Mouse (Mus musculus): ENCODE results near the gene Nhlrc3. TPM values are rescaled to one million over a fixed set of nuclear protein-coding genes. Genes with fewer than 3 reads are reported as not detected.

Nhlrc3 gene
- polyA plus RNA-seq, 1 experiment from 2014 or later: 10.0 TPM

DNA sequence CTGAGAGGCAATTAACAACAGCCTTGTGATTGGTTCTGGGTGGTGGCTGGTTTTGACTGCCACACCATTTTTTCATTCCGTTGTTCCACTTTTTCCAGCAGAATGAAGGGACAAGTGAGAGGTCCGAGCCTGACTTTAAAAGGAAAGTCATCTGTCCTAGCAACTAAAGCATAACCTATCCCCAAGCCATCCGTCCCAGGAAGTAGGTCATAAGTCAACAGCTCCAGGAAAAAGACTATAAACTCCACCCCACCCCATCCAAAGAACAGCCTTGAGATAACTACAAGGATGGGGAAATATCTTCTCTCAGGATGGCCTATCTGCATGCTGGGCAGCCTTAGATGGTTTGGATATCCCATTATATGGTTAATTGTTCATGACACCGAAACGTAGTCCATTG, 50.9 kb downstream of the Nhlrc3 start:
- no peak for ATAC-seq (ENCODE audit: low FRiP score)

GRCm38 (mm10) chr3:53410031-53410430, 53.1 kb downstream of the Nhlrc3 start:
- no peak overlapping the region for H3K4me2 ChIP-seq (replicated peaks)
- H3K4me1 ChIP-seq (replicated peaks; ENCODE audit: control insufficient read depth, insufficient read depth, low read length): no peaks in the 10 kb centered on the region
- H3K27ac ChIP-seq: no peak overlapping the region
- H3K9ac ChIP-seq: no peak overlapping the region
- no peaks in the 10 kb centered on the region for H3K27me3 ChIP-seq (ENCODE audit: control insufficient read depth, insufficient read depth, low read length)
- WGBS: 48% methylated on average over 6 of the region's 6 CpGs
- H3K9me3 ChIP-seq (ENCODE audit: control insufficient read depth, low read length): no peaks in the 10 kb centered on the region
- ATAC-seq (ENCODE audit: low FRiP score) (no peak), DNase-seq (ENCODE audit: low spot score) (peak; percentile 33)
- no peaks in the 10 kb centered on the region for H3K36me3 ChIP-seq (replicated peaks; ENCODE audit: control insufficient read depth, insufficient read depth)
- H3K4me3 ChIP-seq (replicated peaks; ENCODE audit: low read length): no peak overlapping the region

More for the DNA sequence above, 50.9 kb downstream of the Nhlrc3 start:
- Histone ChIP-seq H3K4me2 (replicated peaks) (no peak overlapping the region), H3K27me3 (ENCODE audit: control insufficient read depth, insufficient read depth, low read length) (no peaks in the 10 kb centered on the region), H3K9me3 (ENCODE audit: control insufficient read depth, low read length) (no peaks in the 10 kb centered on the region), H3K9ac (no peak overlapping the region), H3K4me1 (replicated peaks; ENCODE audit: control insufficient read depth, insufficient read depth, low read length) (peaks cover 9% of the 10 kb centered on the region), H3K27ac (no peak overlapping the region), H3K4me3 (replicated peaks; ENCODE audit: low read length) (no peak overlapping the region), H3K36me3 (replicated peaks; ENCODE audit: control insufficient read depth, insufficient read depth) (no peaks in the 10 kb centered on the region)
- no peak for DNase-seq (ENCODE audit: low spot score)
- 92% methylated on average over 5 of the region's 5 CpGs for WGBS

DNA sequence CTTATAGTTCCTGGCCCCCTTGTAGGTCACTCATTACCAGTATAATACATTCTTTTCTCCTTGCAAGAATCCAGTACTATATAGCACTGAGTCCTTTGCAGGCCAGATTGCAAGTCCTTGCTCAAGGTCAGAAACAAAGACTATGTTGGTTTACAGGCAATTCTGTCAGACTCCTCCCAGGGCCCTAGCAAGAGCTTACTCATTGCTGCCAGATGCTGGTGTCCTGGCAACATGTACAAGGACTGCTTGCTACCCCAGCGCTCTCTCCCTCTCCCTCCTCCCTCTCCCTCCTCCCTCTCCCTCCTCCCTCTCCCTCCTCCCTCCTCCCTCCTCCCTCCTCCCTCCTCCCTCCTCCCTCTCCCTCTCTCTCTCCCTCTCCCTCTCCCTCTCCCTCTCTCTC, 56.0 kb downstream of the Nhlrc3 start:
- no peaks in the 10 kb centered on the region for H3K36me3 ChIP-seq (replicated peaks; ENCODE audit: control insufficient read depth, insufficient read depth)
- DNase-seq (ENCODE audit: low spot score): no peak
- H3K4me1 ChIP-seq (replicated peaks; ENCODE audit: control insufficient read depth, insufficient read depth, low read length): no peaks in the 10 kb centered on the region
- H3K9ac ChIP-seq: no peak overlapping the region
- H3K4me2 ChIP-seq (replicated peaks): no peak overlapping the region
- ATAC-seq (ENCODE audit: low FRiP score): no peak
- WGBS: 50% methylated on average over 1 of the region's 1 CpGs
- no peaks in the 10 kb centered on the region for H3K27me3 ChIP-seq (ENCODE audit: control insufficient read depth, insufficient read depth, low read length)
- no peaks in the 10 kb centered on the region for H3K9me3 ChIP-seq (ENCODE audit: control insufficient read depth, low read length)
- no peak overlapping the region for H3K4me3 ChIP-seq (replicated peaks; ENCODE audit: low read length)
- no peak overlapping the region for H3K27ac ChIP-seq

Other genes starting within 250 kb of the Nhlrc3 start
- gene Proser1, start 334 bp upstream of the Nhlrc3 start, polyA plus RNA-seq (2014; fragmentation: Nextera tagmentation; extraction: Ambion mirVana): 15.0 and 15.9 TPM in 2 replicates
- gene Stoml3, start 25.3 kb upstream of the Nhlrc3 start, polyA plus RNA-seq (2014; fragmentation: Nextera tagmentation; extraction: Ambion mirVana): not detected in 2 replicates
- gene Frem2, start 194.0 kb upstream of the Nhlrc3 start, polyA plus RNA-seq (2014; fragmentation: Nextera tagmentation; extraction: Ambion mirVana): 1.9 and 2.7 TPM in 2 replicates